Mouse (Mus musculus): ENCODE measurements at regions not wholly inside any gene's neighbourhood (a gene's known extent, or its start where the extent isn't known, plus 50 kb on each side); places are given as distances from the start of the nearest gene placed in this dataset.

DNA sequence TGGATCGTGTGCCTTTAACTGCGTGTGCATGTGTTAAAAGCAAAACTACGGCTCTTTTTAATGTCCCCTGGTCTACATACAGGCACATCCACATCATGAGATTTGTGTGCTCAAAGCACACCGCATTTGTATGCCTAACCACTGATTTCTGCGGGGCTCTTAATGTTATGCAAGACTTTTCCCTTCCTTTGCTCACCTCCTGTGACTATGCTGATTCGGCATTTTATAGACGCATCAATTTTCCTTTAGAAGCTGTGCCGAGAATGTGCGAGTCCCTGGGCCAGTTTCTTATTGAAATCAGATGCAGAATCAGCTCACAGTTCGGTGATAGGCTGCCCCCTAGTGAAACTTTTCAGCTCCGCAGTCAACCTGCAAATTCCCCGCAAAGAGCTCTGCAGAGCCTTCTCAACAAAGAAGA lies 124.1 kb upstream of the Tank start:
- in situ Hi-C loops (cut with MboI, MseI) = no loop called here

GRCm38 (mm10) chr2:61453490-61454281 lies 124.7 kb upstream of the Tank start:
- in situ Hi-C loops (cut with MboI, MseI) = no loop called here

DNA sequence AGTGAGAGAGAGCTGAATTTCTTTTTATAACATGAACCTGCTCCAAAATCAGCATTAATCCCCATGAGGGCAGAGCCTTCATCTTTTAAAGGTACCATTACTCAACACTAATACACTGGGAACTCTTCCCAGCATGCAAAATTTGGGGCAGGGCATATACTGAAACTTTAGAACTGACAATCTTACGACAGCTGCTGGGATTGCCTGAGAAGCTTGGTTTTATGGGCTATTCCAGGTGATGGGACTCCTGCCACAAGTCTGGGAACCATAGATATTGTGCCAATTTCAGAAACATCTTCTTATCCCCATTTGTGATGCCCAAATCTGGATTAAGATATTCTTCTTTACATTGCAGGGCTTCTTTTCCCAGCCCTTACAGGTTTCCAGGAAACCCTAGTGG lies 125.8 kb upstream of the Tank start:
- in situ Hi-C loops (cut with MboI, MseI) = no loop called here

- in situ Hi-C loops (cut with MboI, MseI) = no loop called here
These were observed 127.7 kb upstream of the Tank start for GRCm38 (mm10) chr2:61450731-61451130.

- in situ Hi-C loops (cut with MboI, MseI) = no loop called here
These were observed 141.8 kb upstream of the Tank start for GRCm38 (mm10) chr2:61436591-61436990.

- in situ Hi-C loops (cut with MboI, MseI) = no loop called here
These were observed 170.5 kb upstream of the Tank start for GRCm38 (mm10) chr2:61407881-61408280.

GRCm38 (mm10) chr2:61406104-61406751 lies 172.2 kb upstream of the Tank start:
- in situ Hi-C loops (cut with MboI, MseI) = no loop called here

DNA sequence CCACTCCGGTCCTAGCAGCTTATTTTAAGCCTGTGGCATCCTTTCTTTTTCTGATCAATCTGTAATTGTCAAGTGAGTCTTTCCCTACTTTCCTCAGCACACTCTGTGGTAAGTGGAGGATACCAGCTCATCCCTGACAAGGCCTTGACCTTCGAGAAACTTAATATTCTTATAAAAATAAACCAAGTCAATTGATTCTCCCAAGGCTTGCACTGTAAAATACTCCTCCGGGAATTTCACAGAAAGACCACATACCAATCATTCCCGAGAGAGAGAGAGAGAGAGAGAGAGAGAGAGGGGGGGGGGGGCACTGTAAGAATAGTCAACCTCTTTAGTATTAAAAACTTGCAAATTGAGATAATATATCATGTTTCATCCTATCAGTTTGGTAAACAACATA lies 173.1 kb upstream of the Tank start:
- in situ Hi-C loops (cut with MboI, MseI) = no loop called here

DNA sequence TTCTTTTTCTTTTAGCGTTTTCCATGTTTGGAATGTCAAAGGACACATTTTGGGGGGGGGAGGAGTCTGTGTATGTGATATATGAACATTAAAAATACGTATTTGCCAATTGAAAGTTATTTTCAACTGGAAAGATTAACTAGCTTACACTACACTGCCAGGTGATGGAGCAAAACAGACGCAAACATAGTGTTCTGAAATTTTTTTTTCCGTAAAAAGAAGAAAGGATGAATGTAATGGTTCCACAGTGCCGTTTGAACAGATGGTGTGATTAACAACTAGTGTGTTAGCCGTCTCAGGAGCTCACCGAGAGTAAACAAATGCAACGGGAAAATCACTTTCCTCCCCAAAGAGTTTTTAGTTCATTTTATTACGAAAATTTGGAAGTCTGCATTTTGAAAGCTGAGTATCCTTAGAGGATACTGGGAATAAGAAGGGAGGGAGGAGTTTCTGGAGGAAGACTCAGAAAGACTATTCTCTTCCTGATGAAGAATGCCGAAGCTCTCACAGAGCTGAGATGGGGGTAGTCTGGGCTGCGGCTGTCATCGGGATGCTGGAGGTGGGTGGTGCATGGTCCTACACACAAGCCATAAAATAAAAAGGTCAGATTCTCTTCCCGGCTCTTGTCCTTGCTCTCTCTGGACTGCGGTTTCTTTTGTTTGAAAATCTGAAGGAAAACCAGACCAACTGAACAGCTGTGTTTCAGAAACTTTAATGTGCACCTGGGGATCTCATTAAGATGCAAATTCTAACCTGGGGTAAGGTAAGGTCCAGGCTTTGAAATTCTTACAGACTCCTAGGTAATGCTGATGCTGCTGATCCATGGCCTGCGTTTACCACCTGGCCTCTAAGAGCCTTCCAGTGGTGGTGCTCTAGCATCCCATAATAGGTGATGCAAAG lies 175.5 kb upstream of the Tank start:
- in situ Hi-C loops (cut with MboI, MseI) = no loop called here

GRCm38 (mm10) chr2:61401636-61402587 lies 176.5 kb upstream of the Tank start:
- in situ Hi-C loops (cut with MboI, MseI) = no loop called here

DNA sequence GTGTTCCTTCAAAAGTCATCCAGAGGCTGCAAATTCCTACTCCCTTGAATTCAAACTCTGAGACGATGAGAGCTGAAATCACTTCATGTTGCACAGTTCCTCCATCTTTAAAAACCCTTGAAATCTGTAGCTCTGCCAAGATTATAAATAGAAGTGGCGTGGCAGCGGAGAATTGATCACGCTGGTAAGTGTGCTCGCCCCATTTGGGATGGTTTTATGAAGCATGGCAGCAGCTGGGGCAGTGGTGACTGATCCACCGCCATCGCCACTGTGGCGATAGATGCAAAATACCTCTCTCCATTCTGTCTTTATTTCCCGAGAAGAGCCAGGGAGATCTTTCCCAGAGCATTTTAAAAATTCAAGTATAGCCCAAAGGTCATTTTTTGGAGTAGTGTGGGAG lies 179.8 kb upstream of the Tank start:
- in situ Hi-C loops (cut with MboI, MseI) = no loop called here

DNA sequence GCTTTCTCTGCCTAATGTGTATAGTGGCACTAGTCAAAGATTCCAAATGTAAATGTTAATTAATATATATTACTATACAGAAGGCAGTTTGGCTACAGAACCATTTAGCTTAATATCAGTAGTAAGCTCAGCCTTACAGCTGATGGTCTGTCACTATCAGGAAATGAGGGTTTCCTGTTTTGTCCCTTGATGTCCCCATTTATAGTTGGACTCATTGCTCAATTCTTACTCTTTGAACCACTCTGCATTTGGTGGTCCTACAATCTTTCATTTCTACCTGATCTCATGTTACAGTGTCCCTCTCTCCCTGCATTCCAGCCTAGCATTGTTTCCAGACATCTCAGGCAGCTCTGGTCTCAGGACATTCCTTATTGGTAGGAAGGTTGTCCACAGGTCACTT lies 188.8 kb upstream of the Tank start:
- in situ Hi-C loops (cut with MboI, MseI) = no loop called here

- in situ Hi-C loops (cut with MboI, MseI) = no loop called here
These were observed 189.2 kb upstream of the Tank start for GRCm38 (mm10) chr2:61389207-61389606.

DNA sequence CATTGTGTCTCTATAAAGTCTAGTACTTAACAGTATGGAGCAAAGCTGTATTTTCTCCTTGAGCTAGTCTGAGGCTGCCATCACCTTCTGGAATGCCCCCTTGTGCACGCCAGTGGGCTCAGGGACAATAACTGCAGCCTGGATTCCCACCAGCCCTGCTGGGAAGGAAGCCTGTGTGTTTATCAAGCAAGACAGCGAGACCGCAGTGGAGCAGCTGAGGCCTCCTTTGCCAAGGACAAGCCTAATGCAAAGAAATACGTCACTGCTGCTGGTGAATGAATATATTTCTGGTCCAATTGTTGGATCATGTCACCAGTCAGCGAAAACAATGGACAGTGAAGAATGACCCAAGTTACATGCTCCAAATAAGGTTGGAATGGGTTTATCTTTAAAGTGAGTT lies 190.8 kb upstream of the Tank start:
- in situ Hi-C loops (cut with MboI, MseI) = no loop called here

GRCm38 (mm10) chr2:61386966-61387365 lies 191.4 kb upstream of the Tank start:
- in situ Hi-C loops (cut with MboI, MseI) = no loop called here

DNA sequence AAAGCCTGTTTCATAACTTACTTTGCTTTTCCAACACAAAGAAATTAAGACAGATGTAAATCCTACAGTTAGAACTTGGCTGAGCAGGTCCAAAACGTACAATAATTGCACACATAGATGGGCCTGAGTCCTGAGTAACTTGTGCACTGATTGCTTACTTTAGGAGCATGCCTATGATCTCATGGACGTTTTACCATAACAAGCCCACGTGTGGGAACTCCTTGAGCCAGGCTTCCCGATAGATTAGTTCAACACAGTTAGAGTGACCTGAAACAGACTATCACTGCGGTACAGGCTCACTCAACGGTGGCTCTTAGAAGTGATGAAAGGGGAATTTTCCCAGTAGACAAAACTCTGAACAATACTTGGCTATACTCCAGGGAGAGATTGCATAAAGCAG lies 193.9 kb upstream of the Tank start:
- in situ Hi-C loops (cut with MboI, MseI) = no loop called here

DNA sequence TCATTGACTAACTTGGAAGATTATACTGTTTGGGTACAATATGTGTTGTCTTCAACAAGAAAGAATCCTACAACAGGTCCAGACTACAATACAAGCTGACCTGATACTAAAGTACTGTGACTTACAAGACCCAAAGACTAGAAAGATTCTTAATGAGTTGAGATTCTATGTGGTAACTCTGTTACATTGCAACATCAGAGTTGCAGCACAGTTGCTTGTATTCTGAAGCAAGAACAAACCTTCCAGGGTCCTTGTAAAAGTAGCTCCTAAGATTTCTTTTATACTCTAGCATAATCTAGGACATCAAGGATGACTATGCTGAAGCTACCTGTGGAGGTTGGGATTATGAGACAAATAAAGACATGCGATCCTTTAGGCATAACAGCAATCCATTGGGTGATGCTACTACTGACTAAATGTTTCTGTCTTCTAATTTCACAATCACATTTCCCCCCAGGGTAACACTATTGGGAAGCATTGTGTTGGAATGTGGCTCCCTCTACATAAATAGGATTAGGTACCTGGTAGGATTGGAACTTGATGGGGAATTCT lies 194.6 kb upstream of the Tank start:
- in situ Hi-C loops (cut with MboI, MseI) = no loop called here

DNA sequence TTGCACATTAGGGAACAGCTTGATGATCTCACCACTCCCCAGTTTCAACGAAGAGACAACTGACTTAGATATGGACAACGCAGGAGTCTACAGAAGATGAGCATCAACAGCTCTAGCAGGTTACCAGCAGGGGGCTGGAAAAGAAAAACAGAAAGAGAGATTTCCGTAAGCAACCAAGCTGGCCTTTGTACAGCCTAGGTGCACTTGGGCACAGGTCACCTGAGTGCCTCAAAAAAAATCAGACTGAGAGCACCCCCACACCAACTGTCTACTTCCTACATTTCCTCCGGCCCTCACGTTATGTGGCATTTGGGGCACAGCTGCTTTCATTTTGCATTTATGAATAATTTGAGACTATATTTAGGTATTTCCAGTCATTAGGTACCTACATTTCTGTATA lies 199.3 kb upstream of the Tank start:
- in situ Hi-C loops (cut with MboI, MseI) = no loop called here

GRCm38 (mm10) chr2:61378297-61378696 lies 200.1 kb upstream of the Tank start:
- in situ Hi-C loops (cut with MboI, MseI) = no loop called here

- in situ Hi-C loops (cut with MboI, MseI) = no loop called here
These were observed 200.6 kb upstream of the Tank start for GRCm38 (mm10) chr2:61377756-61378155.

GRCm38 (mm10) chr2:61362606-61363005 lies 215.8 kb upstream of the Tank start:
- in situ Hi-C loops (cut with MboI, MseI) = no loop called here

All from T-helper 2 cell (primary cell).